Mouse (Mus musculus) MEL (cell line): ENCODE results near the gene Akap5. TPM values are rescaled to one million over a fixed set of nuclear protein-coding genes. Genes with fewer than 3 reads are reported as not detected.
A peak's percentile ranks its signal among the peaks of the same experiment; 100 is the strongest.

Experiments
- DNase-seq: peaks from one replicate; pipeline ENCODE4 v3.0.0; 2011; ENCODE audit warnings: low read depth, low spot score
- H3K27ac ChIP-seq: 2 replicates; pipeline ENCODE4 v1.5.1; 2012; ENCODE audit warnings: low read depth, mild to moderate bottlenecking, control low read depth, low read length, moderate library complexity; ENCODE audit not compliant: control insufficient read depth
- H3K27me3 ChIP-seq, 2 experiments: fragments of 150-350 bp in 1 of 2; sonication (generic) in 1 of 2; 2 replicates each; pipeline ENCODE4 v1.6.1; 2012; ENCODE audit warnings: low read length in 2 of 2, mild to moderate bottlenecking in 2 of 2, improper control_type of control experiment in 1 of 2, moderate library complexity in 1 of 2; ENCODE audit not compliant: insufficient read depth in 2 of 2, control insufficient read depth in 1 of 2
- H3K36me3 ChIP-seq, 2 experiments: 2 replicates each; pipeline ENCODE4 v1.6.1; 2012 to 2014; ENCODE audit warnings: low read length in 2 of 2, improper control_type of control experiment in 1 of 2, inconsistent platforms in 1 of 2, mild to moderate bottlenecking in 1 of 2; ENCODE audit not compliant: insufficient read depth in 2 of 2, control insufficient read depth in 1 of 2
- H3K4me1 ChIP-seq, 2 experiments: fragments of 150-350 bp in 1 of 2; sonication (generic) in 1 of 2; 2 replicates each; pipeline ENCODE4 v1.6.1; 2012; ENCODE audit warnings: low read length in 2 of 2, improper control_type of control experiment in 1 of 2, mild to moderate bottlenecking in 1 of 2; ENCODE audit not compliant: insufficient read depth in 2 of 2, control insufficient read depth in 1 of 2
- H3K4me3 ChIP-seq, 2 experiments: fragments of 150-350 bp in 1 of 2; sonication (generic) in 1 of 2; 2 replicates each; pipeline ENCODE4 v1.5.1; 2012; ENCODE audit warnings: low read depth in 2 of 2, low read length in 2 of 2, mild to moderate bottlenecking in 2 of 2, moderate library complexity in 2 of 2, control low read depth in 1 of 2, improper control_type of control experiment in 1 of 2; ENCODE audit not compliant: control insufficient read depth in 1 of 2, insufficient read depth in 1 of 2
- H3K79me2 ChIP-seq: 2 replicates; pipeline ENCODE4 v1.6.1; 2012; ENCODE audit warnings: mild to moderate bottlenecking, low read length, moderate library complexity; ENCODE audit not compliant: control insufficient read depth, poor library complexity, insufficient read depth
- H3K9ac ChIP-seq: 2 replicates; pipeline ENCODE4 v1.6.1; 2012; ENCODE audit warnings: low read depth, mild to moderate bottlenecking, control low read depth, low read length, moderate library complexity; ENCODE audit not compliant: control insufficient read depth, poor library complexity, severe bottlenecking
- H3K9me3 ChIP-seq: fragments of 150-350 bp; sonication (generic); replicated peaks from 2 replicates; pipeline ENCODE4 v1.6.1; 2012; ENCODE audit warnings: mild to moderate bottlenecking, low read length, improper control_type of control experiment, moderate library complexity; ENCODE audit not compliant: insufficient read depth
- BHLHE40 ChIP-seq: IDR thresholded peaks from 2 replicates; pipeline ENCODE4 v1.6.1; 2012; ENCODE audit warnings: low read depth, mild to moderate bottlenecking, inconsistent platforms, low read length, improper control_type of control experiment, borderline replicate concordance
- CHD1 ChIP-seq: IDR thresholded peaks from 2 replicates; pipeline ENCODE4 v1.6.1; 2012; ENCODE audit warnings: low read depth, mild to moderate bottlenecking, inconsistent platforms, low read length, improper control_type of control experiment
- CHD2 ChIP-seq: IDR thresholded peaks from 2 replicates; pipeline ENCODE4 v1.6.1; 2011; ENCODE audit warnings: low read length, improper control_type of control experiment
- CTCF ChIP-seq, 3 experiments: IDR thresholded peaks in 2 of 3; conservative IDR thresholded peaks in 1 of 3; 2 replicates each; pipeline ENCODE4 v1.5.1; 2011 to 2012; ENCODE audit warnings: low read length in 3 of 3, low read depth in 2 of 3, mild to moderate bottlenecking in 2 of 3, improper control_type of control experiment in 1 of 3, inconsistent platforms in 1 of 3, mixed read lengths in 1 of 3, moderate library complexity in 1 of 3; ENCODE audit not compliant: control insufficient read depth in 1 of 3, insufficient read depth in 1 of 3, poor library complexity in 1 of 3, severe bottlenecking in 1 of 3
- ELF1 ChIP-seq: IDR thresholded peaks from 2 replicates; pipeline ENCODE4 v1.6.1; 2014; ENCODE audit warnings: low read depth, mild to moderate bottlenecking, inconsistent platforms, low read length, improper control_type of control experiment, moderate library complexity
- ETS1 ChIP-seq: IDR thresholded peaks from 2 replicates; pipeline ENCODE4 v1.6.1; 2012; ENCODE audit warnings: low read depth, mild to moderate bottlenecking, inconsistent platforms, low read length, improper control_type of control experiment, moderate library complexity
- GABPA ChIP-seq: IDR thresholded peaks from 2 replicates; pipeline ENCODE4 v1.6.1; 2012; ENCODE audit warnings: low read depth, mild to moderate bottlenecking, inconsistent platforms, low read length, improper control_type of control experiment, moderate library complexity
- HCFC1 ChIP-seq: IDR thresholded peaks from 2 replicates; pipeline ENCODE4 v1.6.1; 2012; ENCODE audit warnings: low read depth, mild to moderate bottlenecking, inconsistent platforms, low read length, improper control_type of control experiment, moderate library complexity
- MXI1 ChIP-seq: IDR thresholded peaks from 2 replicates; pipeline ENCODE4 v1.6.1; 2011; ENCODE audit warnings: mild to moderate bottlenecking, low read depth, low read length, improper control_type of control experiment
- MYB ChIP-seq: IDR thresholded peaks from 2 replicates; pipeline ENCODE4 v1.6.1; 2011; ENCODE audit warnings: mild to moderate bottlenecking, low read depth, low read length, improper control_type of control experiment
- MYC ChIP-seq: IDR thresholded peaks from 2 replicates; pipeline ENCODE4 v1.6.1; 2011; ENCODE audit warnings: low read depth, mild to moderate bottlenecking, low read length, improper control_type of control experiment, moderate library complexity
- NELFE ChIP-seq: IDR thresholded peaks from 2 replicates; pipeline ENCODE4 v1.6.1; 2011; ENCODE audit warnings: low read depth, low read length, improper control_type of control experiment
- POLR2AphosphoS2 ChIP-seq: IDR thresholded peaks from 2 replicates; pipeline ENCODE4 v1.6.1; 2011; ENCODE audit warnings: low read length, improper control_type of control experiment
- RCOR1 ChIP-seq: IDR thresholded peaks from 2 replicates; pipeline ENCODE4 v1.6.1; 2012; ENCODE audit warnings: low read depth, mild to moderate bottlenecking, inconsistent platforms, low read length, improper control_type of control experiment
- SMC3 ChIP-seq: IDR thresholded peaks from 2 replicates; pipeline ENCODE4 v1.6.1; 2011; ENCODE audit warnings: low read depth, low read length, improper control_type of control experiment
- TAL1 ChIP-seq: IDR thresholded peaks from 2 replicates; pipeline ENCODE4 v1.6.1; 2012; ENCODE audit warnings: mild to moderate bottlenecking, inconsistent platforms, low read length, moderate library complexity, mixed read lengths
- TBP ChIP-seq: IDR thresholded peaks from 2 replicates; pipeline ENCODE4 v1.8.0; 2011; ENCODE audit warnings: low read depth, low read length, improper control_type of control experiment
- TCF12 ChIP-seq: IDR thresholded peaks from 2 replicates; pipeline ENCODE4 v1.6.1; 2014; ENCODE audit warnings: low read depth, mild to moderate bottlenecking, inconsistent platforms, low read length, improper control_type of control experiment, moderate library complexity
- UBTF ChIP-seq: IDR thresholded peaks from 2 replicates; pipeline ENCODE4 v1.6.1; 2012; ENCODE audit warnings: low read depth, mild to moderate bottlenecking, inconsistent platforms, low read length, improper control_type of control experiment, moderate library complexity, borderline replicate concordance; ENCODE audit not compliant: insufficient read depth
- USF1 ChIP-seq: IDR thresholded peaks from 2 replicates; pipeline ENCODE4 v1.6.1; 2014; ENCODE audit warnings: low read depth, mild to moderate bottlenecking, inconsistent platforms, low read length, improper control_type of control experiment, moderate library complexity
- USF2 ChIP-seq, 2 experiments: IDR thresholded peaks; 2 replicates each; pipeline ENCODE4 v1.6.1; 2011 to 2012; ENCODE audit warnings: improper control_type of control experiment in 2 of 2, low read length in 2 of 2, borderline replicate concordance in 1 of 2, inconsistent platforms in 1 of 2, low read depth in 1 of 2, mild to moderate bottlenecking in 1 of 2; ENCODE audit not compliant: insufficient read depth in 1 of 2
- ZKSCAN1 ChIP-seq: IDR thresholded peaks from 2 replicates; pipeline ENCODE4 v1.6.1; 2012; ENCODE audit warnings: low read depth, mild to moderate bottlenecking, inconsistent platforms, low read length, improper control_type of control experiment, moderate library complexity
- ZNF384 ChIP-seq: IDR thresholded peaks from 2 replicates; pipeline ENCODE4 v1.6.1; 2012; ENCODE audit warnings: low read depth, mild to moderate bottlenecking, inconsistent platforms, low read length, improper control_type of control experiment
- polyA plus RNA-seq, 2 experiments: library from polyadenylated mRNA; stranded (reverse) in 1 of 2; unstranded in 1 of 2; fragments of >175 nt in 1 of 2; fragments of >200 nt in 1 of 2; gene quantifications; 2 replicates each; pipeline versions ENCODE4 v1.2.1 to v1.2.4; 2012; ENCODE audit warnings: low replicate concordance in 2 of 2, low read depth in 1 of 2; ENCODE audit not compliant: insufficient read length in 2 of 2, insufficient read depth in 1 of 2, missing spikeins in 1 of 2
- total RNA-seq: library from RNA; depleted of rRNA; stranded (reverse); fragments of 300-350 nt; gene quantifications from 2 replicates; pipeline ENCODE4 v1.2.3, GENCODE M21; 2012

Akap5 gene
- total and polyA plus RNA-seq, 3 experiments = 0.65 to 0.69 TPM; not detected in 1

GRCm38 (mm10) chr12:76289428-76289827 lies 35.3 kb upstream of the Akap5 start:
- Histone ChIP-seq H3K79me2 (no peaks in the 10 kb centered on the region), H3K27ac (no peak overlapping the region), H3K36me3 (peaks cover 0 to 45% of the 10 kb centered on the region in 2 experiments; a peak in 2 of 4 replicates), H3K4me3 (no peak overlapping the region), H3K27me3 (no peaks in the 10 kb centered on the region)
- no peak for TF ChIP-seq BHLHE40
- no peak for TF ChIP-seq MYB
- no peak for TF ChIP-seq TCF12
- TF ChIP-seq USF2 (IDR thresholded peaks at IDR 0.05; ENCODE audit: borderline replicate concordance in 1 of 2, insufficient read depth in 1 of 2, low read depth in 1 of 2, low read length in 2 of 2) = no peak
- TF ChIP-seq NELFE = no peak
- no peak for TF ChIP-seq ZKSCAN1
- no peak for TF ChIP-seq CHD2
- no peak for TF ChIP-seq HCFC1
- no peak for TF ChIP-seq ELF1
- no peak for TF ChIP-seq MYC
- TF ChIP-seq POLR2AphosphoS2 = no peak
- TF ChIP-seq CHD1 = no peak
- TF ChIP-seq GABPA = no peak
- TF ChIP-seq USF1 = no peak
- TF ChIP-seq ETS1 = no peak
- no peak for TF ChIP-seq ZNF384
- TF ChIP-seq TBP = no peak
- no peak for TF ChIP-seq SMC3
- no peak for TF ChIP-seq RCOR1
- no peak for TF ChIP-seq TAL1
- TF ChIP-seq, all 39 proteins: peak for 0
- Histone ChIP-seq H3K9ac (no peak overlapping the region), H3K4me1 (no peaks in the 10 kb centered on the region), H3K9me3 (no peaks in the 10 kb centered on the region)
- no peak for DNase-seq

DNA sequence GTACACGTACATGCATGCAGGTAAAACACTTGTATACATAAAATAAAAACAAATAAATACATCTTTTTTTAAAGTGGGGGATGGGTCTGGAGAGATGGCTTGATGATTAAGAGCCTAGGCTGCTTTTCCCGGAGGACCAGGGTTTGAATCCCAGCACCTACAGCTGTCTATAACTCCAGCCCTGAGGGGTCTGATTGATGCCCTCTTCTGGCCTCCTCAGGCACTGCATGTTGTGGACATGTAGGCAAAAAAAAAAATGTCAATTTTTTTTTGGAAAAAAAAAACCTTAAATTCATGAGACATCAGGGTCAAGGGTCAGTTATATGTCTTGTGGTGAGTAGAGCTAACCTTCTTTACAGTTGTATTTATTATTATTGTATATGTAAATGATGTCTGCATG lies 34.4 kb upstream of the Akap5 start:
- TF ChIP-seq SMC3 = peak; percentile 26; the same call in 1 of the 2 replicates
- no peak for TF ChIP-seq MXI1
- TF ChIP-seq ZNF384 = peak; percentile 83
- no peak for TF ChIP-seq TAL1
- TF ChIP-seq BHLHE40 = no peak
- TF ChIP-seq ETS1 = no peak
- TF ChIP-seq CTCF (IDR thresholded peaks at IDR 0.05 in 2 of 3, conservative IDR thresholded peaks at IDR 0.05 in 1 of 3; ENCODE audit: control insufficient read depth in 1 of 3, insufficient read depth in 1 of 3, low read depth in 2 of 3, low read length in 3 of 3, poor library complexity in 1 of 3, severe bottlenecking in 1 of 3) = peak; percentile 41 to 50 (median 43)
- no peak for TF ChIP-seq UBTF
- Histone ChIP-seq H3K27me3 (no peaks in the 10 kb centered on the region), H3K4me1 (no peaks in the 10 kb centered on the region), H3K79me2 (no peaks in the 10 kb centered on the region), H3K9ac (no peak overlapping the region), H3K36me3 (peaks cover 0 to 49% of the 10 kb centered on the region in 2 experiments; a peak in 2 of 4 replicates), H3K27ac (no peak overlapping the region), H3K4me3 (no peak overlapping the region), H3K9me3 (no peaks in the 10 kb centered on the region)
- DNase-seq = peak; percentile 41
